Comparison of ENCODE assay signal across 34 mouse cellular contexts in genomic region chr4:139688058-139688457, GRCm38 (mm10). TPM values are rescaled to one million over a fixed set of nuclear protein-coding genes. Genes with fewer than 3 reads are reported as not detected.
DNase-seq lines count a peak whose midpoint lies in the region; ATAC-seq and TF ChIP-seq lines count a peak whose summit lies in the region.
"Had no signal": no experiment of that assay in that cellular context is flagged by ENCODE, and none has a peak within 500 bp of the region (broad histone marks: within the 10 kb centered on the region; RNA-seq: fewer than 3 reads in every experiment).

No protein-coding gene starts in this region.

- H3K9me3 ChIP-seq in ES-E14 (ENCODE audit: control insufficient read depth, insufficient read depth, low read depth, low read length) = no peaks in the 10 kb centered on the region
- H3K9me3 ChIP-seq in stomach, embryonic 14.5 days (ENCODE audit: control insufficient read depth, low read depth, low read length) = no peaks in the 10 kb centered on the region
- no peaks in the 10 kb centered on the region for H3K9me3 ChIP-seq in stomach, postnatal 0 days (ENCODE audit: control insufficient read depth, low read length)
- H3K9me3 ChIP-seq in forebrain, postnatal 0 days (ENCODE audit: low read length) = no peaks in the 10 kb centered on the region
- H3K9me3 ChIP-seq: embryonic facial prominence, embryonic 10.5 days; embryonic facial prominence, embryonic 13.5 days; forebrain, embryonic 12.5 days; forebrain, embryonic 15.5 days had no signal

- no peak for TF ChIP-seq EP300 in stomach, postnatal 0 days (optimal IDR thresholded peaks at IDR 0.05)

- H3K4me3 ChIP-seq in ES-E14 (ENCODE audit: insufficient read depth in 1 of 2, low read depth in 1 of 2, low read length in 2 of 2, poor library complexity in 1 of 2, severe bottlenecking in 1 of 2) = no peak overlapping the region
- no peak overlapping the region for H3K4me3 ChIP-seq in stomach, embryonic 14.5 days (ENCODE audit: low read depth, low read length)
- H3K4me3 ChIP-seq in stomach, postnatal 0 days (ENCODE audit: low read depth, low read length) = no peak overlapping the region
- no peak overlapping the region for H3K4me3 ChIP-seq in forebrain, postnatal 0 days (ENCODE audit: low read depth, low read length)
- H3K4me3 ChIP-seq: embryonic facial prominence, embryonic 10.5 days; embryonic facial prominence, embryonic 13.5 days; erythroblast, embryonic 14.5 days; forebrain, embryonic 12.5 days; forebrain, embryonic 15.5 days had no signal

- peak; percentile 40 for DNase-seq in 3134 (ENCODE audit: extremely low read depth, insufficient read length, low spot score)
- DNase-seq in ES-E14 (ENCODE audit: low read depth, low spot score) = no peak
- peak; percentile 56 for DNase-seq in stomach, postnatal 0 days (ENCODE audit: low spot score)
- no peak for DNase-seq in forebrain, postnatal 0 days
- no peak for DNase-seq in gastrocnemius, postnatal 4 days (ENCODE audit: low spot score in 2 of 2)
- DNase-seq: adrenal gland, adult 8-10 months; adrenal gland, postnatal 36 days; cerebellum, adult 18-20 months; cerebellum, adult 9-11 months; cerebellum, postnatal 25 days; embryo, embryonic 11 days; gastrocnemius, postnatal 10 days; gastrocnemius, postnatal 36 days; heart, adult 11 months had no signal

- 53% methylated on average over 9 of the region's 9 CpGs for whole genome bisulfite sequencing in stomach, embryonic 14.5 days
- 38% methylated on average over 9 of the region's 9 CpGs for WGBS in stomach, postnatal 0 days
- 46% methylated on average over 9 of the region's 9 CpGs for WGBS in forebrain, postnatal 0 days

- H3K27me3 ChIP-seq in stomach, embryonic 14.5 days (ENCODE audit: control insufficient read depth, insufficient read depth, low read length) = no peaks in the 10 kb centered on the region
- no peaks in the 10 kb centered on the region for H3K27me3 ChIP-seq in stomach, postnatal 0 days (ENCODE audit: control insufficient read depth, insufficient read depth, low read length)
- no peaks in the 10 kb centered on the region for H3K27me3 ChIP-seq in forebrain, postnatal 0 days (ENCODE audit: insufficient read depth, low read length)
- H3K27me3 ChIP-seq: forebrain, embryonic 15.5 days had no signal

- H3K4me2 ChIP-seq in stomach, embryonic 14.5 days (replicated peaks; ENCODE audit: low read depth, low read length) = no peak overlapping the region
- H3K4me2 ChIP-seq in stomach, postnatal 0 days (replicated peaks; ENCODE audit: low read depth) = no peak overlapping the region
- H3K4me2 ChIP-seq in forebrain, postnatal 0 days (ENCODE audit: low read depth) = no peak overlapping the region
- H3K4me2 ChIP-seq: embryonic facial prominence, embryonic 13.5 days; forebrain, embryonic 12.5 days; forebrain, embryonic 15.5 days; heart, embryonic 11.5 days; hindbrain, embryonic 14.5 days had no signal

- H3K27ac ChIP-seq in ES-E14 (ENCODE audit: insufficient read depth, low read depth, low read length, poor library complexity, severe bottlenecking) = peak overlapping the region; percentile 9; the same call in 1 of the 2 replicates
- peak overlapping the region; percentile 15; the same call in 1 of the 2 replicates for H3K27ac ChIP-seq in stomach, embryonic 14.5 days (ENCODE audit: low read length)
- H3K27ac ChIP-seq in stomach, postnatal 0 days (replicated peaks) = no peak overlapping the region
- H3K27ac ChIP-seq in forebrain, postnatal 0 days (ENCODE audit: low read depth, low read length) = no peak overlapping the region
- H3K27ac ChIP-seq: embryonic facial prominence, embryonic 10.5 days; embryonic facial prominence, embryonic 13.5 days; forebrain, embryonic 12.5 days; forebrain, embryonic 15.5 days; hindbrain, embryonic 14.5 days; hindbrain, postnatal 0 days had no signal

- ATAC-seq in stomach, embryonic 14.5 days (ENCODE audit: insufficient number of reproducible peaks, insufficient read depth, low FRiP score, low read depth) = peak; percentile 60
- peak; percentile 72; the same call in 1 of the 2 replicates for ATAC-seq in stomach, postnatal 0 days (ENCODE audit: low FRiP score, low TSS enrichment)
- no peak for ATAC-seq in forebrain, postnatal 0 days
- ATAC-seq: activated CD4-positive, CD25-positive, alpha-beta regulatory T cell, adult 4 months; forebrain, embryonic 15.5 days; hindbrain, postnatal 0 days; inflammation-experienced regulatory T-cells, adult 6 months; intestine, embryonic 16.5 days had no signal

- in situ Hi-C loops in ES-E14 (cut with MboI; ENCODE audit: low sequenced_read_pairs in 2 of 2, unreplicated experiment in 2 of 2) = no loop called here

- H3K9ac ChIP-seq in ES-E14 (ENCODE audit: insufficient read depth, low read depth, low read length, poor library complexity, severe bottlenecking) = no peak overlapping the region
- no peak overlapping the region for H3K9ac ChIP-seq in stomach, embryonic 14.5 days (replicated peaks; ENCODE audit: low read depth, low read length)
- no peak overlapping the region for H3K9ac ChIP-seq in stomach, postnatal 0 days (ENCODE audit: low read length)
- no peak overlapping the region for H3K9ac ChIP-seq in forebrain, postnatal 0 days
- H3K9ac ChIP-seq: embryonic facial prominence, embryonic 13.5 days; forebrain, embryonic 12.5 days; forebrain, embryonic 15.5 days; hindbrain, embryonic 14.5 days had no signal

- peaks cover 0 to 16% of the 10 kb centered on the region in 2 experiments; a peak in 1 of 4 replicates for H3K4me1 ChIP-seq in ES-E14 (ENCODE audit: control insufficient read depth in 2 of 2, insufficient read depth in 2 of 2, low read length in 2 of 2, poor library complexity in 1 of 2)
- H3K4me1 ChIP-seq in stomach, embryonic 14.5 days (ENCODE audit: control insufficient read depth, insufficient read depth, low read length) = 0 out of 2 replicates have a peak, but pooled peaks cover 3% of the 10 kb centered on the region
- H3K4me1 ChIP-seq in stomach, postnatal 0 days (replicated peaks; ENCODE audit: control insufficient read depth, insufficient read depth) = no peaks in the 10 kb centered on the region; the same call in 1 of the 2 replicates
- no peaks in the 10 kb centered on the region for H3K4me1 ChIP-seq in forebrain, postnatal 0 days (ENCODE audit: insufficient read depth)

- no peak for TF ChIP-seq CTCF in stomach, postnatal 0 days (IDR thresholded peaks at IDR 0.05; ENCODE audit: low read depth)
- TF ChIP-seq CTCF in forebrain, postnatal 0 days (IDR thresholded peaks at IDR 0.05; ENCODE audit: low read depth) = no peak

- no peaks in the 10 kb centered on the region for H3K36me3 ChIP-seq in ES-E14 (ENCODE audit: control insufficient read depth, insufficient read depth, low read length, poor library complexity, severe bottlenecking)
- H3K36me3 ChIP-seq in stomach, embryonic 14.5 days (ENCODE audit: control insufficient read depth, insufficient read depth, low read length) = no peaks in the 10 kb centered on the region
- no peaks in the 10 kb centered on the region for H3K36me3 ChIP-seq in stomach, postnatal 0 days (ENCODE audit: control insufficient read depth, insufficient read depth, low read length)
- no peaks in the 10 kb centered on the region for H3K36me3 ChIP-seq in forebrain, postnatal 0 days (ENCODE audit: insufficient read depth)
- H3K36me3 ChIP-seq: embryonic facial prominence, embryonic 10.5 days; embryonic facial prominence, embryonic 13.5 days; forebrain, embryonic 12.5 days; forebrain, embryonic 15.5 days; G1E had no signal

TF ChIP-seq in ES-E14, 5 proteins besides CTCF, POLR2A, EP300 and RAD21:
- TF ChIP-seq CHD2 (IDR thresholded peaks at IDR 0.05; ENCODE audit: low read depth, low read length) (no peak), MAFK (IDR thresholded peaks at IDR 0.05; ENCODE audit: insufficient read depth, low read depth, low read length) (no peak), ZNF384 (IDR thresholded peaks at IDR 0.05; ENCODE audit: low read depth, low read length) (no peak), HCFC1 (IDR thresholded peaks at IDR 0.05; ENCODE audit: borderline replicate concordance, insufficient read depth, low read length) (no peak), ZC3H11A (IDR thresholded peaks at IDR 0.05; ENCODE audit: borderline replicate concordance, low read depth, low read length) (no peak)
TF ChIP-seq in ES-E14: peak in this region for 0.

RNA-seq across cellular contexts. Expression of gene Tas1r2, which starts 34.7 kb away (rescaled TPM):
- 0.09 TPM in 1 of 2 replicates, not detected in the other for total RNA-seq in ES-E14 (2012; rRNA removed)
- polyA plus RNA-seq in stomach, embryonic 14.5 days (2014; fragmentation: Nextera tagmentation; extraction: Ambion mirVana) = not detected in 2 replicates
- polyA plus RNA-seq in stomach, postnatal 0 days (2015; fragmentation: Nextera tagmentation; extraction: Ambion mirVana) = not detected in 2 replicates
- total RNA-seq in forebrain, postnatal 0 days (2014; rRNA removed) = 0.05 TPM in 1 of 2 replicates, not detected in the other
- not detected in 2 replicates for polyA plus RNA-seq in forebrain, postnatal 0 days (2015; fragmentation: Nextera tagmentation; extraction: Ambion mirVana)
- total RNA-seq in gastrocnemius, postnatal 4 days (2021) = not detected
- total RNA-seq: adrenal gland, adult 8-10 months; adrenal gland, postnatal 36 days; common myeloid progenitor, adult 5-6 weeks; G1E; gastrocnemius, adult 18-20 months; gastrocnemius, postnatal 10 days; gastrocnemius, postnatal 36 days; heart, adult 8-10 months; heart, postnatal 25 days; hematopoietic stem cell, adult 5-6 weeks; hindbrain, postnatal 0 days had no signal
- polyA plus RNA-seq: activated CD4-positive, CD25-positive, alpha-beta regulatory T cell, adult 4 months; embryonic facial prominence, embryonic 10.5 days; embryonic facial prominence, embryonic 13.5 days; erythroblast, embryonic 14.5 days; forebrain, embryonic 12.5 days; forebrain, embryonic 15.5 days; G1E; heart, embryonic 11.5 days; heart, embryonic 14.5 days; heart, postnatal 0 days; hindbrain, embryonic 14.5 days; hindbrain, postnatal 0 days; inflammation-experienced regulatory T-cells, adult 6 months; intestine, embryonic 16.5 days had no signal

Comparison
In these comparisons a context has a peak if more than half of its experiments do, and no peak if none do; other contexts are left out.
1. H3K27ac ChIP-seq: peak in ES-E14 (single experiment) and stomach, embryonic 14.5 days (single experiment); none in stomach, postnatal 0 days (single experiment) and forebrain, postnatal 0 days (single experiment).
2. DNase-seq: peak in 3134 (single experiment) and stomach, postnatal 0 days (single experiment); none in ES-E14 (single experiment), forebrain, postnatal 0 days (single experiment) and gastrocnemius, postnatal 4 days (0 of 2).